14 mouse cellular contexts compared by ENCODE assay signal in the genomic region with DNA sequence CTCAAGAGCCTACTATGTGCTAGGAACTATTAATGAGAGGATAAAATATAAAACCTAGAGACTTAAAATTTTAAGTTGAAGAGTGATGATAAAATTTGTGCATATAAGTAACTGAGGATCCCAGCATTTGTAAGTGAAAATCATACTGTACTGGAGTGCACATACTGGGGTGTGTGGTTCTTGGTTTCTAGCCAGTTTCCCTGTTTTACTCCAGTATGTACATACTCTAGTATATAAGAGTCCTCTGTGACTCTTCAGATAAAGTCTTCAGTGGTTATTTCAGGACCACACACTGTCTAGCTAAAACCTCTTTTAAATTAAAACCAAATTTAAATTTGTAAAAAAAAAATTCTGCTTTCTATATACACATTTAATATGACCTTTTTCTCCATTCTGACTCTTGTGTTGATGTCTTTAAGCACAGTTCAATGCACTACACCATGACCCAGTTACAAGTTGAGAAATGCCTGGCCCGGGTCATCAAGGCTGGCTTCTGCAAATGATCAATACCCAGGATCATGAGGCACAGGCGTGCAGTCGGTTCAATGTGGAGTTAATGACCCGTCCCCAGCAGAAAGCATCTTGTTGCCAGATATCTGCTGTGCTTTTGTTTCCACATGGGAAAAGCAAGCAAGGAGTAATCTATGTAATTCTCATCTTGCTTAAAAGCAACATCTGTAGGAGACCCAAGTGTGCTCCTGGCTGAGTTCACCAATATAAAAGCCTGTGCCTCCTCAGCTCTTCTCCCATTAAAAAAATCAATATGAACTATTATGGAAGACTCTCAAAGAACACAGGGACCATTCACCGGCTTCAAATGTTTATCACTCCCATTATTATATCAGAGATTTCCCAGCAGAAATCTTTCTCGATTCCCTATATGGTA.
DNase-seq lines count a peak whose midpoint lies in the region; ATAC-seq and TF ChIP-seq lines count a peak whose summit lies in the region.
"Had no signal": no experiment of that assay in that cellular context is flagged by ENCODE, and none has a peak within 500 bp of the region (broad histone marks: within the 10 kb centered on the region; RNA-seq: fewer than 3 reads in every experiment).

No protein-coding gene starts in this region.

- no peak for ATAC-seq in intestine, embryonic 14.5 days (replicated peaks; ENCODE audit: low FRiP score, low TSS enrichment, low read depth)
- ATAC-seq in intestine, postnatal 0 days: no peak
- ATAC-seq in erythroid progenitor cell, adult 5-6 weeks (replicated peaks; ENCODE audit: low FRiP score, poor library complexity, severe bottlenecking): no peak
- ATAC-seq: forebrain, embryonic 16.5 days; inflammation-experienced regulatory T-cells, adult 6 months; midbrain, embryonic 13.5 days had no signal

- no peaks in the 10 kb centered on the region for H3K36me3 ChIP-seq in intestine, embryonic 14.5 days (ENCODE audit: control insufficient read depth, insufficient read depth, low read length)
- H3K36me3 ChIP-seq in intestine, postnatal 0 days (ENCODE audit: control insufficient read depth, insufficient read depth): no peaks in the 10 kb centered on the region
- H3K36me3 ChIP-seq: embryonic facial prominence, embryonic 15.5 days; midbrain, embryonic 13.5 days had no signal

- H3K27ac ChIP-seq in gastrocnemius, adult 2 months: peak overlapping the region; percentile 67
- H3K27ac ChIP-seq in intestine, embryonic 14.5 days (ENCODE audit: low read depth): peak overlapping the region; percentile 36
- H3K27ac ChIP-seq in intestine, postnatal 0 days (ENCODE audit: low read depth, low read length): no peak overlapping the region
- H3K27ac ChIP-seq: embryonic facial prominence, embryonic 15.5 days; midbrain, embryonic 13.5 days had no signal

- H3K4me1 ChIP-seq in intestine, embryonic 14.5 days (replicated peaks; ENCODE audit: control insufficient read depth, insufficient read depth, low read length): no peaks in the 10 kb centered on the region
- no peaks in the 10 kb centered on the region for H3K4me1 ChIP-seq in intestine, postnatal 0 days (replicated peaks; ENCODE audit: control insufficient read depth, insufficient read depth, low read length)
- H3K4me1 ChIP-seq: embryonic facial prominence, embryonic 15.5 days; midbrain, embryonic 13.5 days had no signal

- H3K9ac ChIP-seq in intestine, embryonic 14.5 days (ENCODE audit: low read length): no peak overlapping the region
- no peak overlapping the region for H3K9ac ChIP-seq in intestine, postnatal 0 days (ENCODE audit: low read depth, low read length)
- H3K9ac ChIP-seq: embryonic facial prominence, embryonic 15.5 days; midbrain, embryonic 13.5 days had no signal

- WGBS in intestine, embryonic 14.5 days: 65% methylated on average over 6 of the region's 6 CpGs
- WGBS in intestine, postnatal 0 days: 63% methylated on average over 6 of the region's 6 CpGs

- TF ChIP-seq CTCF in gastrocnemius, adult 2 months (IDR thresholded peaks at IDR 0.05): no peak
- no peak for TF ChIP-seq CTCF in intestine, postnatal 0 days (IDR thresholded peaks at IDR 0.05; ENCODE audit: low read depth)
- TF ChIP-seq CTCF in brain, embryonic 14.5 days (IDR thresholded peaks at IDR 0.05; ENCODE audit: borderline replicate concordance, extremely low read depth, insufficient read depth, insufficient read length): no peak

- DNase-seq in gastrocnemius, adult 2 months: peak; percentile 31
- DNase-seq in gastrocnemius, postnatal 25 days: no peak
- no peak for DNase-seq in intestine, embryonic 14.5 days (ENCODE audit: low spot score)
- peak; percentile 46 for DNase-seq in MN1 (ENCODE audit: low spot score)
- DNase-seq in brain, embryonic 14.5 days (ENCODE audit: low read depth): peak; percentile 27
- DNase-seq in urinary bladder, postnatal 10 days (ENCODE audit: low spot score): no peak
- DNase-seq: cerebellum, postnatal 36 days; kidney, postnatal 10 days had no signal

- H3K4me2 ChIP-seq in intestine, embryonic 14.5 days (ENCODE audit: low read length): no peak overlapping the region
- no peak overlapping the region for H3K4me2 ChIP-seq in intestine, postnatal 0 days (replicated peaks; ENCODE audit: low read depth)
- H3K4me2 ChIP-seq: embryonic facial prominence, embryonic 15.5 days; midbrain, embryonic 13.5 days had no signal

- H3K4me3 ChIP-seq in gastrocnemius, adult 2 months: no peak overlapping the region
- no peak overlapping the region for H3K4me3 ChIP-seq in intestine, embryonic 14.5 days (ENCODE audit: low read depth, low read length)
- H3K4me3 ChIP-seq in intestine, postnatal 0 days (ENCODE audit: low read depth, low read length): no peak overlapping the region
- H3K4me3 ChIP-seq: embryonic facial prominence, embryonic 15.5 days; midbrain, embryonic 13.5 days had no signal

- H3K9me3 ChIP-seq in intestine, embryonic 14.5 days (ENCODE audit: control insufficient read depth, low read length): no peaks in the 10 kb centered on the region
- no peaks in the 10 kb centered on the region for H3K9me3 ChIP-seq in intestine, postnatal 0 days (ENCODE audit: control insufficient read depth)
- H3K9me3 ChIP-seq: embryonic facial prominence, embryonic 15.5 days; midbrain, embryonic 13.5 days had no signal

- no peaks in the 10 kb centered on the region for H3K27me3 ChIP-seq in intestine, embryonic 14.5 days (replicated peaks; ENCODE audit: control insufficient read depth, insufficient read depth, low read length)
- H3K27me3 ChIP-seq in intestine, postnatal 0 days (replicated peaks; ENCODE audit: control insufficient read depth, insufficient read depth, low read length): no peaks in the 10 kb centered on the region
- H3K27me3 ChIP-seq: embryonic facial prominence, embryonic 15.5 days; midbrain, embryonic 13.5 days had no signal

- TF ChIP-seq POLR2A in brain, embryonic 14.5 days (IDR thresholded peaks at IDR 0.05; ENCODE audit: borderline replicate concordance, extremely low read depth, insufficient read depth, insufficient read length, poor library complexity, severe bottlenecking): no peak

- intact Hi-C loops in gastrocnemius, adult 2 months (cut with DNase I): loop anchor here (5.0 kb wide), 1 partner anchor 550 kb away; no protein-coding TSS in a partner anchor

Comparison
In these comparisons a context has a peak if more than half of its experiments do, and no peak if none do; other contexts are left out.
1. DNase-seq: peak in gastrocnemius, adult 2 months (single experiment), MN1 (single experiment) and brain, embryonic 14.5 days (single experiment); none in gastrocnemius, postnatal 25 days (single experiment), intestine, embryonic 14.5 days (single experiment) and urinary bladder, postnatal 10 days (single experiment).